Mouse (Mus musculus) common myeloid progenitor, adult 5-6 weeks (primary cell): Measurements from ENCODE around the gene Gm20903. TPM values are rescaled to one million over a fixed set of nuclear protein-coding genes. Genes with fewer than 3 reads are reported as not detected.
"Not testable (repeated sequence)": the region's sequence is repeated elsewhere in the genome, so short reads cannot be mapped to it uniquely, and the experiment has no call there.

Source experiments
- ATAC-seq: replicated peaks from 2 replicates; pipeline ENCODE4 v1.8.0; 2016; ENCODE audit warnings: low read depth, mild to moderate bottlenecking, moderate TSS enrichment, inconsistent platforms; ENCODE audit not compliant: poor library complexity, severe bottlenecking
- total RNA-seq: library from RNA; stranded (forward); fragments of 200-1000, 187-1606 nt; gene quantifications from 2 replicates; pipeline ENCODE4 v1.2.3, GENCODE M21; 2017

Gene Gm20903
- not detected in 2 replicates for total RNA-seq

- not testable (repeated sequence) for ATAC-seq
Observed at GRCm38 (mm10) chrY:73669015-73669414, at the start of gene Gm20903. TSS of gene Gm20903 (plus strand) at chrY:73669315.
